Mouse (Mus musculus): ENCODE data around the gene Decr2. TPM values are rescaled to one million over a fixed set of nuclear protein-coding genes. Genes with fewer than 3 reads are reported as not detected.

Gene Decr2
- polyA plus RNA-seq, 1 experiment from 2014 or later, result 30.1 TPM

DNA sequence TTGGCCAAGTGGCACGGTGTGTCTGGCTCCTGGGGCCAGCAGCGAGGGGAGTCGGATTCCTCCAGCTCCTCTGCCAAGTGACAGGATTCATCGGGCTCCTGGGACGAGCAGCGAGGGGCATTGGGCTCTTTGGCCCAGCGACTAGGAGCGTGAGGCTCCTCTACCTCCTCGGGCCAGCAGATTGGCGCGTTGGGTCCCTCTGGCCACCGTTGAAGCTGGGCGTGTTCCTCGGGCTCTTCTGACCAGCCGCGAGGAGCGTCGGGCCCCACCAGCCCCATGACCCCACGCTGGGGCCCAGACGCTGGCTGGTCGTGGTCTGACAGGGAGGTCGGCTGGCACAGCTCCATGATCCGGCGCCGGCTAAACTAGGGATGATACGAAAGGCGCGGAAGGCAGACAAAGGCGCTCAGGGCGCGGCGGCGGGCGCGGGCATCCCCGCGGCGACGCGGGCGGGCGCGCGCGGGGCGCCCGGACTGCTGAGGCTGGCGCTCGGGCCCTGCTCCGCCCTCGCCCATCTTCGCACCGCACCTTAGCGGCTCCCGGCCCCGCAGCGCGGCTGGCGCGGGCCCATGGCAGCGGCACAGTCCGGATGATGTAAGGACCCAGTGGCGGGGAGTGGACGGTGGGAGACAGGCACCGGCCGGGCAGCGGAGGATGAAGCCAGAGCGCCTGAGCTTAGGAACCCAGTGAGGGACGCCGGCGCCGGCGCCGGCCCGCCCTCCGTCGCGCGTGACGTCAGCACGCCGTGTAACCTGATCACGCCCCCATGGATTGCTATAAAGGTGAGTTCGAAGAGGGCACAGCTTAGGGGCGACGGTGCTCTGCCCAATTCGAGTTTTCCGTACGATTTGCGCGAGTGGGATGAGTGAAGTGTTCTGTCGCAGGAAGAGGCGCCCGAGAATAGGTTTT is 21.1 kb downstream of the Decr2 start, which contains the start of gene Rab11fip3:
TSS of gene Rab11fip3 (minus strand) at position 725 of the 909 bp plus-strand sequence.
- peaks cover 51% of the 10 kb centered on the region for H3K4me1 ChIP-seq

DNA sequence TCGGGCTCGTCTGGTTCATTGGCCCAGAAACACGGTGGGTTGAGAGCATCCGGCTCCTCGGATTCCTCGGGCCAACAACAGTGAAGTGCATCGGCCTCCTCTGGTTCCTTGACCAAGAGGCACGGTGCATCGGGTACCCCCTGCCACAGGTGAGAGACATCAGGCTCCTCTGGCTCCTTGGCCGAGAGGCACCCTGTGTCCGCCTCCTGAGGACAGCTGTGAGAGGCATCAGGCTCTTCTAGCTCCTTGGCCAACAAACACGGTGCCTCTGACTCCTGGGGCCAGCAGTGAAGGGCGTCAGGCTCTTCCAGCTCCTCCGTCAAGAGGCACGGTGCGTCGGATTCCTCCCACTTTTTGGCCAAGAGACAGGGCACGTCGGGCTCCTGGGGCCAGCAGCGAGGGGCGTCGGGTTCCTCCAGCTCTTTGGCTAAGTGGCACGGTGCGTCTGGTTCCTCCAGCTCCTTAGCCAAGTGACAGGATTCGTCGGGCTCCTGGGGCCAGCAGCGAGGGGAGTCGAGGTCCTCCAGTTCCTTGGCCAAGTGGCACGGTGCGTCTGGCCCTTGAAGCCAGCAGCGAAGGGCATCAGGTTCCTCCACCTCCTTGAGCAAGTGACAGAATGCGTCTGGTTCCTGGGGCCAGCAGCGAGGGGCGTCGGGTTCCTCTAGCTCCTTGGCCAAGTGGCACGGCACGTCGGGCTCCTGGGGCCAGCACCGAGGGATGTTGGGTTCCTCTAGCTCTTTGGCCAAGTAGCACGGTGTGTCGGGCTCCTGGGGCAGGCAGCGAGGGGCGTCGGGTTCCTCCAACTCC is 21.9 kb downstream of the Decr2 start:
- H3K4me3 ChIP-seq, result peak overlapping the region; percentile 90
- WGBS, result under 1% methylated on average over 44 of the region's 44 CpGs
- H3K27me3 ChIP-seq (replicated peaks; ENCODE audit: low read depth, poor library complexity, severe bottlenecking), result peaks cover 31% of the 10 kb centered on the region
- DNase-seq (ENCODE audit: low spot score), result no peak
- H3K27ac ChIP-seq (replicated peaks), result peak overlapping the region; percentile 94
- peaks cover 51% of the 10 kb centered on the region for H3K4me1 ChIP-seq
- H3K36me3 ChIP-seq (replicated peaks), result peaks cover 35% of the 10 kb centered on the region
- no peaks in the 10 kb centered on the region for H3K9me3 ChIP-seq

More for the DNA sequence above, 21.1 kb downstream of the Decr2 start, which contains the start of gene Rab11fip3:
- DNase-seq (ENCODE audit: low spot score), result peak; percentile 93
- peak within 1 kb of the TSS; percentile 90 for H3K4me3 ChIP-seq
- WGBS, result under 1% methylated on average over 94 of the region's 94 CpGs
- H3K27ac ChIP-seq (replicated peaks), result peak within 1 kb of the TSS; percentile 94
- H3K36me3 ChIP-seq (replicated peaks), result peaks cover 26% of the 10 kb centered on the region
- H3K27me3 ChIP-seq (replicated peaks; ENCODE audit: low read depth, poor library complexity, severe bottlenecking), result peaks cover 31% of the 10 kb centered on the region
- no peaks in the 10 kb centered on the region for H3K9me3 ChIP-seq

DNA sequence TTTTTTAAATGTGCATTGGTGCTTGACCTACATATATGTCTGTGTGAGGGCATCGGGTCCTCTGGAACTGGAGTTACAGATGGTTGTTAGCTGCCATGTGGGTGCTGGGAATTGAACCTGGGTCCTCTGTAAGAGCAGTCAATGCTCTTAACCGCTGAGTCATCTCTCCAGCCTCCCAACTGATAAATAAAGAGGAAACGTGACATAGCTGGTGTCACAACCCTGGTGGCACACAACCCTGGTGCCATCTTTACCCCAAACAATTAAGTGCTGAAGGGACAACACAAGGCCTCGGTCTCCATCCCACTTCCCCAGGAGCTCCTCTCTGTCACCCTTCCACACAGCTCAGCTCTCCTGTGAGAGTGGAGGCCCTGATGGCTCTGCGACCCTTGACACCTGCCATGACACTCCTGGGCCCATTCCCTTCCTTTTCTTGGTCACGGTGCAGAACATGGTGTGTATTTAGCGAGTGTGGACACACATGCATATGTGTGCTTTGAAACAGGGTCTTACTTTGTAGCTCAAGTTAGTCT is 23.6 kb downstream of the Decr2 start:
- Histone ChIP-seq H3K36me3 (replicated peaks) (peaks cover 52% of the 10 kb centered on the region), H3K4me1 (peaks cover 51% of the 10 kb centered on the region), H3K27ac (replicated peaks) (no peak overlapping the region), H3K9me3 (no peaks in the 10 kb centered on the region), H3K4me3 (peak overlapping the region; percentile 90), H3K27me3 (replicated peaks; ENCODE audit: low read depth, poor library complexity, severe bottlenecking) (peaks cover 20% of the 10 kb centered on the region)
- WGBS, result 90% methylated on average over 7 of the region's 7 CpGs
- no peak for DNase-seq (ENCODE audit: low spot score)

DNA sequence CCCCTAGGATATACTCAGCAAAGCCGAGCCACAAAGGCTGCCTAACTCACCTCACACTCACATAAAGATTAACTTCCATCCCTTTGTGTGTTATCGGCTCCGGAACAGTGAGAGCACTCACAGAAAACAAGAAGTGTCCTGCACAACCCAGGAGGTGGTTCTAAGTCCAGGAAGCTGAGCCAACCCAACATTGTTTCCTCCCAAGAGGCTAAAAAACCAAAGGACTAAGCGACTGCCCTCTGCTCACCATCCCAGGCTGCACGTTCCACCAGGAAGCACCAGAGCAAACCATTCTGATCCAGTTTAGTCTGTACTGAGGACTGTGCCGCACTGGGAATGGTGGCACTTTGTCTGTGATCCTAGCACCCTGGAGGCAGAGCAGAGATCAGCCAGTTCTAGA is 25.2 kb downstream of the Decr2 start:
- Histone ChIP-seq H3K27ac (replicated peaks) (no peak overlapping the region), H3K36me3 (replicated peaks) (peaks cover 59% of the 10 kb centered on the region), H3K9me3 (no peaks in the 10 kb centered on the region), H3K4me3 (peak overlapping the region; percentile 14; the same call in 1 of the 2 replicates), H3K27me3 (replicated peaks; ENCODE audit: low read depth, poor library complexity, severe bottlenecking) (peaks cover 6% of the 10 kb centered on the region; the same call in 1 of the 2 replicates), H3K4me1 (peaks cover 49% of the 10 kb centered on the region)
- WGBS, result 87% methylated on average over 6 of the region's 6 CpGs
- no peak for DNase-seq (ENCODE audit: low spot score)

DNA sequence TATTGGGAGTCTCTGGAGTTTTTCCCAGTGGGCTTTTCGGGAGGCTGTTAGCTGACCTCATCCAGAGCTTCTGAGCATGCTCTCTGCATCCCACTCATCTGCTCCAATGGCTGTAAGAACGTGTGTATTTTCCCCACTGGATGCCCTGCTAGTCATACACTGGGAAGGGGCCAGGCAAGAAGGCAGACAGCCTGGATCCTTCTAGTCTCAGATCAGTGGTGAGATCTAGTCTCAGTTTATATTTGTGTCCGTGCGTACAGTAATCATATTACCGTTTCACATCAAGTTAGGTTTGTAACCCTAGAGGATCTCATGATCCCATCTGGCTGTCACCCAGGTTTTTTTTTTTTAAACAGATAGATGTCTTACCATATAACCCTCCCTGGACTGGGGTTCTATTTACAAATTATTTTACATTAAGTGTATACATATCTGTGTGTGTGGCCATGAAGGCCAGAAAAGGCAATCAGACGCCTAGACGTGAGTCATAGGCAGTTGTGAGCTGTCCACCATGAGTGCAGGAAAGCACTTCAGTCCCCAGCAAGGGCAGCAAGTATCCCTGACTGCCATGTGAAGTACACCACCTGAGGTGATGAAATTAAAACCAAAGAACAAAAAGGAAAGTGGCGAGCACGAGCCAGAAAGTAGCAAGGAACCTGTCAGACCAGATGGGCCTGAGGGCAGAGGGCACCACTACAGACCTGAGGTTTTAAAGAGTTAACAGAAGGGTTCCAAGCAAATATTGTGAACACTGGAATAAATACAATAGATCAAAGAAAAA is 32.2 kb downstream of the Decr2 start:
- Histone ChIP-seq H3K9me3 (no peaks in the 10 kb centered on the region), H3K27ac (replicated peaks) (no peak overlapping the region), H3K27me3 (replicated peaks; ENCODE audit: low read depth, poor library complexity, severe bottlenecking) (no peaks in the 10 kb centered on the region), H3K4me3 (no peak overlapping the region), H3K36me3 (replicated peaks) (peaks cover 88% of the 10 kb centered on the region), H3K4me1 (peaks cover 19% of the 10 kb centered on the region)
- 84% methylated on average over 9 of the region's 9 CpGs for WGBS
- DNase-seq (ENCODE audit: low spot score), result no peak

DNA sequence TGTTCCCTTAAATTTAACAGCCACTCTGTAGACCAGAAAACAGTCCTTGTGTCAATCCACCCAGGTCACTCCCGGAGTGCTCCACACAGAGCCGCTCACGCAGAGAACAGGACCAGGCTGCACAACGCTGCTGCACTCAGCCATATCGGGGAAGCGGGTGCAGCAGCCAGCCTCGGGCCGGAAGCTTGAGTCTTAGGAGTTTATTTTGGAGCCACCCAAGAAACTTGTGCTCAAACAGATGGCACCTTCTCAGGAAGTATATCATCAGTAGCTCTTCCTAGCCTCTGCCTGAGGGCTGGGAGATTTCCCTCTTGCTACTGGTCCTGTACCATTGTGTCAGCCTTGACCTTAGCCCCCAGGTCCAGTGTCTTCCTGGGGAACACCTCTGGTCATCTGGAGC is 32.9 kb downstream of the Decr2 start:
- no peak for DNase-seq (ENCODE audit: low spot score)
- H3K27me3 ChIP-seq (replicated peaks; ENCODE audit: low read depth, poor library complexity, severe bottlenecking), result no peaks in the 10 kb centered on the region
- WGBS, result 92% methylated on average over 8 of the region's 8 CpGs
- peaks cover 87% of the 10 kb centered on the region for H3K36me3 ChIP-seq (replicated peaks)
- no peak overlapping the region for H3K4me3 ChIP-seq
- no peak overlapping the region for H3K27ac ChIP-seq (replicated peaks)
- no peaks in the 10 kb centered on the region for H3K9me3 ChIP-seq
- H3K4me1 ChIP-seq, result peaks cover 19% of the 10 kb centered on the region

DNA sequence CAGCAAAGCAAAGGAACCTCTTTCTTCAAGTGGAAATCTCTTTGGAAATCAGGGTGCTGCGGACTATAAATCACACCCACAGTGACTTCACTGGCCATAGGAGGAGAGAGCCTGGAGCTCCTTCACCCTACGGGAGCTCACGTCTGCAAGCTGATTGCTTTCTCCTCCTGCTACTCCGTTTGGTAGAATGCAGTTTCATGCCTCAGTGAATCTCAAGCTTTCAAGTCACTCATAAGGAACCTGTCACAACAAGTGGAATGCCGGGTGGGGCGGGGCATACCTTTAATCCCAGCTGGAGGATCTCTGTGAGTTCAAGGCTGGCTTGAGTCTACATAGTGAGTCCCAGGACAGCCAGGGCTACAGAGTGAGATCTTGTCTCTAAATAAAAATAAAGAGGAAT is 35.0 kb downstream of the Decr2 start:
- no peak for DNase-seq (ENCODE audit: low spot score)
- no peak overlapping the region for H3K27ac ChIP-seq (replicated peaks)
- H3K4me1 ChIP-seq, result peaks cover 19% of the 10 kb centered on the region
- H3K4me3 ChIP-seq, result no peak overlapping the region
- 67% methylated on average over 6 of the region's 6 CpGs for WGBS
- H3K9me3 ChIP-seq, result no peaks in the 10 kb centered on the region
- peaks cover 95% of the 10 kb centered on the region for H3K36me3 ChIP-seq (replicated peaks)
- no peaks in the 10 kb centered on the region for H3K27me3 ChIP-seq (replicated peaks; ENCODE audit: low read depth, poor library complexity, severe bottlenecking)

DNA sequence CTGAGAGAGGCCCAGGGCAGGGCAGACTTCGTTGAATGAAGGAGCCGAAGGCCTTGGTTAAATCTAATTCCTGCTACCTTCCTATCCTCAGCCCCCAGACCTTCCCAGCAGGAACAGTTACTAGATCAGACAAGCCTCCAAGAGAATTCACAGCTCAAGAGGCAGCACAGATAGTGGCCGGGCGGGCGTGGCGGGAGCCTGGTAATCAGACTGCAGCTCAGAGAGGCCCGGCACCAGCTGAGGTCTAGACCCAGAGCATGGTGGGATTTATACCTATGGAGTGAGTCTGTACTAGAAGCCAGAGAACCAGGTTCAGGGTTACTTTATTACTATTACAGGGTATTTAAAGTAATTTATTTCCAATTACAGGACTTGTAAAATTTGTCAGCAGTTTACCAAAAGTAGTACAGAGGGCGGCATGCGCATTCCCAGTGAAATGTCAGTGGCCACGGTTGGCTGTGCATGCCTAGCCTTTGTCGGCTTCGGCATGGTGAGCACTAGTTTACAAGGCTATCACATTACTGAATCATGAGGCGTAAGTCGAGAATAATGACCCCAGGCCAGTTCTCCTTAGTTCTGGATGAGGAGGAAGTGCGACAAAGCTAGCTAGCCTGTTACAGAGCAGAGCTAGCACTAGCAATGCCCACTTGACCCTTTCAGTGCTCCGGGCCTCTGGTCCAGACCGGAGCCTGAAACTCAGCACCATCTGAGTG is 35.8 kb downstream of the Decr2 start:
- DNase-seq (ENCODE audit: low spot score), result peak; percentile 21
- no peaks in the 10 kb centered on the region for H3K9me3 ChIP-seq
- 62% methylated on average over 17 of the region's 17 CpGs for WGBS
- no peak overlapping the region for H3K4me3 ChIP-seq
- H3K27me3 ChIP-seq (replicated peaks; ENCODE audit: low read depth, poor library complexity, severe bottlenecking), result no peaks in the 10 kb centered on the region
- no peak overlapping the region for H3K27ac ChIP-seq (replicated peaks)
- H3K4me1 ChIP-seq, result peaks cover 19% of the 10 kb centered on the region
- peaks cover 91% of the 10 kb centered on the region for H3K36me3 ChIP-seq (replicated peaks)

DNA sequence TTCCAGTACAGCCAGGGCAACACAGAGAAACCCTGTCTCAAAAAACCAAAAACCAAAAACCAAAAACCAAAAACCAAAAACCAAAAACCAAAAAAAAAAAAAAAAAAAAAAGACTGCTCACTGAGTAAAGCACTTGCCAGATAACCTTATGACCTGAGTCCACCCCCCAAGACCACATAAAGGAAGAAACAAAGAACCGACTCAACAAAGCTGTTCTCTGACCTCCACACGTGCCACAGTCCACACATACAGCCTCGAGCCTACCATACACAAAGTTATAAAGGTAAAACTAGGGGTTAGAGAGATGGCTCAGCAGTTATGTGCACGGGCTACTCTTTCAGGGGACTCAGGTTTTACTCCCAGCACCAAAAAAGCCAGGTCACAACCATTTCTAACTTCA is 37.4 kb downstream of the Decr2 start:
- WGBS, result 91% methylated on average over 4 of the region's 4 CpGs
- H3K4me3 ChIP-seq, result no peak overlapping the region
- H3K36me3 ChIP-seq (replicated peaks), result peaks cover 82% of the 10 kb centered on the region
- DNase-seq (ENCODE audit: low spot score), result no peak
- H3K4me1 ChIP-seq, result peaks cover 19% of the 10 kb centered on the region
- H3K27me3 ChIP-seq (replicated peaks; ENCODE audit: low read depth, poor library complexity, severe bottlenecking), result no peaks in the 10 kb centered on the region
- H3K27ac ChIP-seq (replicated peaks), result no peak overlapping the region
- no peaks in the 10 kb centered on the region for H3K9me3 ChIP-seq

DNA sequence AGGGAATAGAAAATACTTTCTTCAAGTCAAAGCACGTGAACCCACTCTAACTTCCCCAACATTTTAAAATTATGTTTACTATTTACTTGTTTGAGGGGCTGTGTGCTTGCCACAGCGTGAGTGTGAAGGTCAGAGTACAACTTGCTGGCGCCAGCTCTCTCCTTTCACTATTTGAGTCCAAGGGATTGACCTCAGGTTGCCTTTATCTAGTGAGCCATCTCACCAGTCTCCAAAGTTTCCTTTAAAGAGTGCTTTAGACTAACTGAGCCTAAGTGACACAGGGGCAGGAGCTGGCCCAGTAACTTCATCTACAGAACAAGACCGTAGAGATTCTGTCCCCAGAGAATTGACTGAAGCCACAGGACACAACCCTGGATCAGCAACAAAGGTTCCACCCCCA is 38.1 kb downstream of the Decr2 start:
- peaks cover 19% of the 10 kb centered on the region for H3K4me1 ChIP-seq
- H3K27ac ChIP-seq (replicated peaks), result no peak overlapping the region
- 92% methylated on average over 4 of the region's 4 CpGs for WGBS
- no peaks in the 10 kb centered on the region for H3K9me3 ChIP-seq
- DNase-seq (ENCODE audit: low spot score), result no peak
- H3K4me3 ChIP-seq, result no peak overlapping the region
- peaks cover 76% of the 10 kb centered on the region for H3K36me3 ChIP-seq (replicated peaks)
- H3K27me3 ChIP-seq (replicated peaks; ENCODE audit: low read depth, poor library complexity, severe bottlenecking), result no peaks in the 10 kb centered on the region

DNA sequence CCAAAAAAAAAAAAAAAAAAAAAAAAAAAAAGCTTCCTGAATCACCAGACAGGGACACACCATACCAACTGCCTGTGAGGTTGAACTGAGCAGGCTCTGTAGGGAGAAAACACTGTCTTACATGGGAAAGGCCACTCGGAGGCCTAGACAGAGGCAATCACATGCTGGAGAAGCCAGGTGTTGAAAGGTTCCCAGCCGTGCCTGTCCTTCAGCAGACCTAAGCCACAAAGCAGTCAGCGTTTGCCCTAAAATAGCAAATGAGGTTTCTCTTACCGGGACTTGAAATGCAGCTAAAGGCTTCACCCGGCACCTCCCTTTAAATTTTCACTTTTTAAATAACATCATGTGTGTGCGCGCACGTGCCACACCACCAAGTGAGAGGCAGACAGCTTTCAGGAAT is 42.0 kb downstream of the Decr2 start:
- H3K27me3 ChIP-seq (replicated peaks; ENCODE audit: low read depth, poor library complexity, severe bottlenecking), result no peaks in the 10 kb centered on the region
- H3K4me1 ChIP-seq, result no peaks in the 10 kb centered on the region
- H3K27ac ChIP-seq (replicated peaks), result no peak overlapping the region
- DNase-seq (ENCODE audit: low spot score), result no peak
- H3K4me3 ChIP-seq, result no peak overlapping the region
- H3K36me3 ChIP-seq (replicated peaks), result peaks cover 58% of the 10 kb centered on the region
- no peaks in the 10 kb centered on the region for H3K9me3 ChIP-seq
- WGBS, result 87% methylated on average over 8 of the region's 8 CpGs
